Mouse (Mus musculus) left cerebral cortex, adult 6 months (tissue): ENCODE data around the gene Eif4g1. TPM values are rescaled to one million over a fixed set of nuclear protein-coding genes. Genes with fewer than 3 reads are reported as not detected.

Experiments used
- long read RNA-seq, 2 experiments: library from polyadenylated mRNA; unstranded; transcript quantifications; one replicate each; pipeline ENCODE4 v2.0.0; 2019 to 2020
- polyA plus RNA-seq: library from polyadenylated mRNA; unstranded; fragments of <200 nt; fragmentation: Nextera tagmentation; gene quantifications from 2 replicates; pipeline ENCODE4 v1.2.3, GENCODE M21; 2021

The Eif4g1 gene
- polyA plus RNA-seq, result 17.6 and 30.0 TPM in 2 replicates
- long read RNA-seq, experiment 1, partial matches to known transcripts, result 75 of 96 reads
- long read RNA-seq, experiment 1, other reads (novel, unspliced or antisense), result 20 of 96 reads
- long read RNA-seq, experiment 2, partial matches to known transcripts, result 37 of 39 reads
- long read RNA-seq, experiment 2, other reads (novel, unspliced or antisense), result 2 of 39 reads

GRCm38 (mm10) chr16:20668013-20668412 is at the start of gene Eif4g1:
Eif4g1 (plus strand) TSS chr16:20668313.

GRCm38 (mm10) chr16:20621191-20621990 is 46.7 kb upstream of the Eif4g1 start, which contains the start of gene Camk2n2:
Camk2n2 (minus strand) TSS chr16:20621287.

GRCm38 (mm10) chr16:20629731-20630634 is 38.1 kb upstream of the Eif4g1 start, which contains the start of gene Ece2:
Ece2 (plus strand) TSS chr16:20629828.

GRCm38 (mm10) chr16:20651076-20651946 is 16.8 kb upstream of the Eif4g1 start, which contains the start of gene Psmd2:
Psmd2 (plus strand) TSS chr16:20651652.

GRCm38 (mm10) chr16:20693111-20693701 is 25.1 kb downstream of the Eif4g1 start, which contains the start of gene Fam131a:
Fam131a (plus strand) TSS chr16:20693241.

GRCm38 (mm10) chr16:20717181-20717977 is 49.3 kb downstream of the Eif4g1 start, which contains the start of the genes Polr2h and Clcn2:
Polr2h (plus strand) TSS chr16:20717665.
Clcn2 (minus strand) TSS chr16:20717746.

GRCm38 (mm10) chr16:20732925-20733730 is 65.0 kb downstream of the Eif4g1 start, which contains the start of gene Chrd:
Chrd (plus strand) TSS chr16:20733127.

GRCm38 (mm10) chr16:20733731-20734730 is 65.9 kb downstream of the Eif4g1 start, which contains the start of gene Thpo:
Thpo (minus strand) TSS chr16:20734511.

Other genes starting within 250 kb of the Eif4g1 start
- 52.2 and 83.4 TPM in 2 replicates for gene Abcc5, start 241.9 kb upstream of the Eif4g1 start, polyA plus RNA-seq
- 26.1 and 45.1 TPM in 2 replicates for gene Eif2b5, start 169.5 kb upstream of the Eif4g1 start, polyA plus RNA-seq
- gene Dvl3, start 151.3 kb upstream of the Eif4g1 start, polyA plus RNA-seq, result 7.2 and 17.1 TPM in 2 replicates
- gene Ap2m1, start 132.8 kb upstream of the Eif4g1 start, polyA plus RNA-seq, result 915 and 1,083 TPM in 2 replicates
- gene Abcf3, start 119.7 kb upstream of the Eif4g1 start, polyA plus RNA-seq, result 39.2 and 58.3 TPM in 2 replicates
- gene Vwa5b2, start 78.8 kb upstream of the Eif4g1 start, polyA plus RNA-seq, result 6.7 and 11.6 TPM in 2 replicates
- 6.3 and 6.7 TPM in 2 replicates for gene Eef1akmt4, start 56.7 kb upstream of the Eif4g1 start, polyA plus RNA-seq
- not detected in 2 replicates for gene Gm49333, start 56.7 kb upstream of the Eif4g1 start, polyA plus RNA-seq
- gene Alg3, start 56.6 kb upstream of the Eif4g1 start, polyA plus RNA-seq, result 12.1 and 13.1 TPM in 2 replicates
- gene Camk2n2, start 47.0 kb upstream of the Eif4g1 start, polyA plus RNA-seq, result 22.0 and 23.7 TPM in 2 replicates
- gene Ece2, start 38.5 kb upstream of the Eif4g1 start, polyA plus RNA-seq, result 6.3 and 7.7 TPM in 2 replicates
- 129 and 158 TPM in 2 replicates for gene Psmd2, start 16.7 kb upstream of the Eif4g1 start, polyA plus RNA-seq
- gene Fam131a, start 24.9 kb downstream of the Eif4g1 start, polyA plus RNA-seq, result 165 and 297 TPM in 2 replicates
- 70.1 and 79.0 TPM in 2 replicates for gene Polr2h, start 49.4 kb downstream of the Eif4g1 start, polyA plus RNA-seq
- 8.0 and 16.2 TPM in 2 replicates for gene Clcn2, start 49.4 kb downstream of the Eif4g1 start, polyA plus RNA-seq
- gene Chrd, start 64.8 kb downstream of the Eif4g1 start, polyA plus RNA-seq, result 7.1 and 7.2 TPM in 2 replicates
- 0.54 and 0.59 TPM in 2 replicates for gene Thpo, start 66.2 kb downstream of the Eif4g1 start, polyA plus RNA-seq